Mouse (Mus musculus) adipocyte (in vitro differentiated cells): Measurements from ENCODE around the gene Lpar6.

Source experiments
- DNase-seq: peaks from one replicate; pipeline ENCODE4 v3.0.0-alpha.2; 2016; ENCODE audit warnings: low spot score

The Lpar6 gene

DNA sequence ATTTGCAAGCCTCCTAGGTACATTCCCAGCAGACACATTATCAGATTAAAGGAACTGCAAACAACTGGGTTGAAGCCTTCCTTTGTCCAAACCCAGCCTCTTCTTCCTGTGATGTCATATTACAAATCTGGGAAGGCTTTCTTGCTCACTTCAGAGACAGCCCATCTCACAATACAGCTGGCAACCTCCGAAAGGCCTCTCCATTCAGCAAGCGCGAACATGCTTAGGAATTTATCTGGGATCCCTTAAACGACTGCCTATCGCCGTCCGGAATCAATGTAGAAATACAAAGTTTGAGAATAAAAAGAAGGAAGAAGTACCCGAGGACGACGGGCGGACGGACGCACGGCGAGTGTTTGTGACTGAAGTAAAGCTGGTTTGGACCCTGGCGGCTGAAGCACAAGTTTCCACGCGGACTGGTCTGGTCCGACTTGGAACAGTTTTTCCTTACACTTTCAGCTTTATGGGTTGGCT is at the start of gene Lpar6:
Lpar6 (plus strand) TSS at position 48 of the 474 bp plus-strand sequence.
- DNase-seq, result peak; percentile 90

DNA sequence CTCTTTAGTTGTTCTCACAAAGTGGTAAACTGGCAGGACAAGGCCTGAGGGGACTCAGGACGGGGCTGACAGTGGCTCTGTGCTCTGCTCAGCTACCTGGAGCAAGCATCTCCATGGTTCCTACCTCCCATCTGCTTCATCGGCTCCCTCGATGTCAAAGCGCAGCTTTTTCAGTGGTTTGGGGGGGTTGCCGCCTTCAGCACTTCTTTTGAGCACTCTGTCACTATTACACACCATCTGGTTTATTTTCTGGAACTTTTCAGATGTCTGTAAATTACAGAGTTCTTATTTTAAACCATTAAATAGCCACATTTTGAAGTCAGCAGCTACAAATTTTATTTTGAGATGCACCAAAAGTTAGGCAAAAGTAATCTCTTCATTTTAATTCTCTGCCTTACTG is 38.6 kb upstream of the Lpar6 start:
- no peak for DNase-seq

DNA sequence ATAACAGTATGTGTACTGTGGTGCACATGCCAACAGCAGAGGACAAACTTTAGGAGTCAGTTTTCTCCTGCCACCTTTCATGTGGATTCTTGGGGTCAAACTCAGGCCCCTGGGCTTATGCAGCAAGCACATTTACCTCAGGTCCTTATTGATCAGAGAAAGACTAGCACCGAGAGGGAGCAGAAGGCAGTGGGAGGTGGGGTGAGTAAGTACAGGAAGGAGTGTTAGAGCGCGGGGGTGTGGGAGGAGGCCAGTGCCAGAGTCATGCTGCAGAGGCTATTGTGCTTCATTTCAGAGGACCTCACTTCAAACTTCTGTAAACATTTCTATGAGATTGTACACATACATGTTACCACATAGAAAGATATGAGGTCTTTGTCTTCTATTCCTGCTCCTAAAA is 36.2 kb upstream of the Lpar6 start:
- DNase-seq, result no peak

DNA sequence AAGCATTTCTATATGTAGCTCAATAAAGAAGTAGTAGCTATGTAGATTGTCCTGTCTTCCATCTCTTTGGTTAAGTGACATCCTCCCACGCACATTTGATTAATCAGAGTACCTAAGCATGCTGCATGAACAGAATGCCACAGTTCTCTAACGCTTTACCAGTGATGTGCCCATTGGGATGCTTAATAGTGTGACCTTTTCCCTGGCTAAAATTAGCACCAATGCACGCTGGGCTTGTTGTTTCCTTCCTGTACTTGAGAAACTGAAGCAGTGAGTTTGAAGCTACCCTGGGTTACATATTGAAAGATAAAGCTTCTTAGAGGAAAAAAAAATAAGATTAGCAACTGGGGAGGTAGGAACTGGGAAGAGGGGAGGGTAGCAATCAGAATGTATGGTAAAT is 33.7 kb upstream of the Lpar6 start:
- no peak for DNase-seq

DNA sequence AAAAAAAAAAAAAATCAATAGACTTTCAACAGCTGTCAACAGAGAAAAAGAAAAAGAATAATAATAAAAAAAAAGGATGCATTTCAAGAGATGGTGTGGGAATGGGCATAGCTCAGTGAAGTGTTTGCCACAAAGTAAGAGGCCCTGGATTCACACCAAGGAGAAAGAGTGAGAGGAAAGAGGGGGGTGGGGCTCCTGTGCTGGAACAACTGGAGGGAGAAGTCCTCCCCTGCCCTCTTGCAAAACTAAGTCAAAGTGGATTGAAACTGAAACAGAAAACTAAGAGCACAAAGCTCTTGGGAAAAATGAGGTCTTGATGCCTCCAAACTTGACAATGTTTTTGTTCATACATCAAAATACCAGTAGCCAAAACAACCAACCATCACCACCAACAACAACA is 28.4 kb upstream of the Lpar6 start:
- DNase-seq, result peak; percentile 98

DNA sequence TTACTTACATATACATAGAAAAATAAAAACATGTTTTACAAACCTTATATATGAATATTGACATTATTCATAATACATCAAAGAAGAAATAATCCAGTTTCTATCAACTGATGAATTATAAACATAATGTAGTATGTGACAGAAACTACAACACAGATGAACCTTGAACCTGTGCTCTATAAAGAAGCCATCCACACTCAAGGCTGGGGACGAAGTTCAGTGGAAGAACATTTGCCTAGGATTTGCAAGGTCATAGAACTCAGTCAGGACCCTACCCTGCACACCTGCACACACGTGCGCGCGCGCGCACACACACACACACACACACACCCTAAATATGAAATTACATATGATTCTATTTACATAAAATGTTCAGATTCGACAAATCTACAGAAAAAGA is 27.5 kb upstream of the Lpar6 start:
- DNase-seq, result no peak

DNA sequence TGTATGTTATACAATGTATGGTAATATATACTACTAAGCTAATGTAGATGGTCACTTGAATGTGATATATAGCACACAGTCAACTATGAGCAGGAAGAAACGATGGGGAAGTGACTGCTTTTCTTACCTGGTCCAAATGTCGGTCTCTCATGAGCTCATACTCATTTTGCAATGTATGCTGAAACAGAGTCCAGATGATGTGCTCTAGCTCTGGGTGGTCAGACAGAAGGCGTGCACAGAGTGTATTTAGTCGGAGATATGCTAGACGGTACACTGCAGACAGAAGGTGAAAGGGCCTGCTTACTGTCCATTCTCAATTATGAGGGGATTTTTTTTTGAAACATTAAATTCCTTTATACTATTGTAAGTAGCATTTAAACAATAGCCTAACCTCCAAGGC is 26.2 kb upstream of the Lpar6 start:
- DNase-seq, result no peak

DNA sequence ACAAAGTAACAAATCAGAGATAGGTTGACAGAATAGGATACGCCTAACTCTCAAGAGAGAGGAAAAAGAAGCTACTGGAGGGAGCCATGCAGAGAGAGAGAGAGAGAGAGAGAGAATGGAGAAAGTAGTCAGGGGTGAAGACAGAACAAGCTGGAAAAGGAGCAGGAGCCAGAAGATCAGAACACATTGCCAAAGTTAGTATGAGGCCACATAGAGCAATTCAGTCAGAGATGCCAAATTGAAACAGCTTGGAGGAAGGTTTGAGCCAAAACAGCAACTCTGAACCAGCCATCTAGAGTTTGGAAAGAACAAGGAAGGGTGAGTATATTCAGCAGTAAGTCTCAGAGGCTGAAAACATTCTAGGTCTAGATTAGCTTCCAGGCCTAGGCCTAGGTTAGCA is 20.6 kb upstream of the Lpar6 start:
- peak; percentile 87 for DNase-seq

DNA sequence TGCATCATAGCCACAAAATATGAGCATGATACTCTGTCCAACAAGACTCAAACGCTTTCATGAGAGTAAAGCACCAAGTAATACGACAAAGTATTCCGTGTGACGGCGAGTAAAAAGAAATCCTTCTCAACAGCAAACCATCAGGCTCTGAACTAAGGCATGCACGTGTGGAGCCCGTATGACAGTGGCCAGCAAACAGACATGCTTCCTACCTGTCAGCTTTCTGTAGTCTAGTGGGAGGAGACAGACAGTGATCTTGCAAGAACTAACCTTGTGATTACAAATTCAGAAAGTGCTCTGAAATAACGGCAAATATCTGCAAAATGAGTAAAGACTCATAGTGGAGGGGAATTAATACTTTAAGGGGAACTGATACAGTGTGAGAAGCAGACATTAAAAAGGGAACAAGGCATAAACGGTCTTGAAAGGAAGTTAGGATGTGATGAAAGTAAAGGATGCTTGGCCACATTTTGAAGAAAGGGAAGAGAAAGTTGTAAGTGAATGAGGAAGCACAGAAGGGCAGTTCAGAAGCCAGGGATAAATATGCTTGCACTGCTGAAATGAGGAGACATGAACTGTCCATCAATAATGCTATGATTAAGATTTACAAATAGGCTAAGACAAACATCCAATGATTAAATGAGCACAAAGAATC is 15.3 kb upstream of the Lpar6 start:
- DNase-seq, result no peak

DNA sequence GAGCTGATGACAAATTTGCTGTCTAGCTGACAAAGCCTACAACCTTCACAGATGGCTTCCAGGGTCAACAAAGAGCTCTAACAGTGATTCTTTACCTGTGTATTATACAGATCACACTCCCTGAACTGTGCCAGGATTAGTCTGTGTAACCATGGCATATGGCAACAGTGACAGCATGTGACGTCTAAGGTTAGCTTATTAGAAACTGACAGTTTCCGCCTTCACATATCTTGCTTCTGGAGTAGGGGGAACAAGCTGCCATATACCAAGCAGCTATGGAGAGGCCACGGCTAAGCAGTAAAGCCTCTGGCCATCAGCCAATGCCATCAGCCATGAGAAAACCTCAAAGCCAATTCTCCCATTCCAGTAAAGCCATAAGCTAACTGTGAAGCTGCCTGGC is 11.3 kb upstream of the Lpar6 start:
- no peak for DNase-seq

DNA sequence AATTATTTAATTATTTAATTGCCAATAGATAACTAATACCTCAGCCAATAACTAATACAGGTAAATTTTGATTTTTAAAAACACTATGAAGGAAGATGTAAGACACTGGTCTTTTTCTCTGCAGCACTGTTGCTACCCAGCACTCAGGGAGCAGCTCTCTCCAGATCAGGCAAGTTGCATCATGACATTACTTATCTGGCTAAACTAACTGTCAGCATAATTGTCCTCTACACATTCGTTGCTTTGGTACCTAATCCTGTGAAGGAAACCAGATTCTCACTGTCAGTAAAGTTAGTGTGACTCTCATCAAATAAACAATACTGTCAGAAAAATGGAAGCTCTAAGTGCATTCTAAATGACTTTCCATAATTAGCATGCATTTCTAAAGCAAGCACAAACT is 10.8 kb upstream of the Lpar6 start:
- DNase-seq, result peak; percentile 26

DNA sequence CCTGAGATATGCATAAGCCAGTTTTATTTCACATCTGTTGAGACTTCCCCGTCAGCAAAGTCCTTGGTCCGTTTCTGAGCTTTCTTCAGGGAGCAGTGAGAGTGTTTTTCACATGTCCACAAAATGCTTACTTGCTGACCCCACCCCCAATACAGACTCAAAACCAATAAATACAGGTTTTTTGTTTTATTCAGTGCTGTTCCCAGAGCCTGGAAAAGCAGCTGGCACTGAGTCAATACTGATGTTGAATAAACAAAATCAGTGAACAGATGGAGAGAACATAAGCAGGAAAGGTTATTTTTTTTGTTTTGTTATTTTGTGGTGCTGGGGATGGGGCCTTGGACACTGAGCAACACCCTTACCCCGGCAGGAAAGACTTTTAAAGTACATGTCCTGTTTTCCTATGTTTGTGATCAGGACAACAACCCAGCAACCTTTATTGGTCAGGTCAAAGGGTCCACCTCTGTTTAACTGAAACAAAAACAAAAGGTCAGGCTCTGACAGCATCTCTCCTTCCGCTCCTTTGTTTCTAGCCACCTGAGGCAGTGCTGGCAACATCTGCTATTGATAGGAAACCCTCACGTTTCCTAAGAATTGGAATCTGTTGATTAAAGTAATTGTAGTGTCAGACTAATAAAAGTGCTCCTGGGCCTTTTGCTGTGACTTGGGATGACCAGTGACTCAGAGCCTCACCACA is 6.3 kb upstream of the Lpar6 start:
- DNase-seq, result peak; percentile 73

DNA sequence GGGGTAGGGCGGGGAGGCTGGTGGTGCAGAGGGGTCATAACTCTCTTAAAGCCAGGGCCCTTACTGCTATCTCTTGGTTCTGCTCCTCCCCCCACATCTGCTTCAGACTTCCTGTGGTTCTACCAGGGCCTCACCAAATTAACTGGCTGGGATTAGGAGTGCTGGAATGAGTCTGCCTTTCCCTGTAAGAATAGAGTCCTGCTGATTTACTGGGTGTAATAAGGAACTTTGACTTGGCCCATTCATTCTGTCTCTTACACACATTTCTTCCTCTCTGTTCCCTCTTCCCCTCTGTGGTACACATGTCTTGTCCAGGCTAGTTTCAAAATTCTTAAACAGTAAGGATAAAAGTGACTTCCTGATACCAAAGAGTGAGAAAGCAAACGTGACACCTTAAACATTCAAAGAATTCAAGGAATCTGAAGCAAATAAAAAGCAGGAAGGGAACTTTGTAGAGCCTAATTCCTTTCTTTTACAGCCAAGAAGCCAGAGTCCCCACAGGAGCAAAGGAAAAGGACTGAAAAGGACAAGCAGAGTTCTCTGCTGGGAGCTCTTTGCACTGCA is 3.1 kb upstream of the Lpar6 start:
- no peak for DNase-seq

DNA sequence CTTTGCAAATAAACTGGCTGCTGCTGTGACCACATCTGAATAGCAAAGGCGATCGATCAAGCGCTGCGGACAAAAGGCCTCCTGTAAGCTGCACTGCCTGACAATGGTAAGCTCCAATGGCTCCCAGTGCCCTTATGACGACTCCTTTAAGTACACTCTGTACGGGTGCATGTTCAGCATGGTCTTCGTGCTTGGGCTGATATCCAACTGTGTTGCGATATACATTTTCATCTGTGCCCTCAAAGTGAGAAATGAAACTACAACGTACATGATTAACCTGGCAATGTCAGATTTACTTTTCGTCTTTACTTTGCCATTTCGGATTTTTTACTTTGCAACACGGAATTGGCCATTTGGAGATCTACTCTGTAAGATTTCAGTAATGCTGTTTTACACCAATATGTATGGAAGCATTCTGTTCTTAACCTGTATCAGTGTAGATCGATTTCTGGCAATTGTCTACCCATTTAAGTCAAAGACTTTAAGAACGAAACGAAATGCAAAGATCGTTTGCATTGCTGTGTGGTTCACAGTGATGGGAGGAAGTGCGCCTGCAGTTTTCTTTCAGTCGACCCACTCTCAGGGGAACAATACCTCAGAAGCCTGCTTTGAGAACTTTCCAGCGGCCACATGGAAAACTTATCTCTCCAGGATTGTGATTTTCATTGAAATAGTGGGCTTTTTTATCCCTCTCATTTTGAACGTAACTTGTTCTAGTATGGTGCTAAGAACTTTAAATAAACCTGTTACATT is 979 bp downstream of the Lpar6 start:
- peak; percentile 82 for DNase-seq

DNA sequence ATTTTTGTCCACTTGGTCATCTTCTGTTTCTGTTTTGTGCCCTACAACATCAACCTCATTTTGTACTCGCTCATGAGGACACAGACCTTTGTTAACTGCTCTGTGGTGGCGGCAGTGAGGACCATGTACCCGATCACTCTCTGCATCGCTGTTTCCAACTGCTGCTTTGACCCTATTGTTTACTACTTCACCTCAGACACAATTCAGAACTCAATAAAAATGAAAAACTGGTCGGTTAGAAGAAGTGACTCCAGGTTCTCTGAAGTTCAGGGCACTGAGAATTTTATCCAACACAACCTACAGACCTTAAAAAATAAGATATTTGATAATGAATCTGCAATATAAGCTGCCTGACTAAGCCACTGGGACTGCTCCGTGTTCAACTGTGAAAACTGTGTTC is 1.6 kb downstream of the Lpar6 start:
- DNase-seq, result peak; percentile 68

DNA sequence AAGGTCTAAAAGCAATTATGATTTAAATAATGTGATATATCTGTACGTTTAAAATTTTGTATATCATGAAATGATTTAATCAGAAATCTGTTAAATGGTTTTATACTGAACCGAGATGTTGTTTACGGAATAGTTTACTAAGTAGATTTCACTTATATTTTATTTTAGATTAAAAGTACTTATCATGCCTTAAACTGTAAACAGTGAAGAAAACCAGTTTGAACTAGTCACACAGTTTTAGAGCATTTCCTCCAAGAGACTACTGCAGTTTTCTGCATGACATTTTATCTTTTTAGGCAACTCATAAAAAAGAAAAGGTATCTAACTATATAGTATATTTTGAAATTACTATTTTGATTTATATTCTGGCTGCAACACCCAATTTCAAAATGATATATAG is 2.2 kb downstream of the Lpar6 start:
- DNase-seq, result no peak

DNA sequence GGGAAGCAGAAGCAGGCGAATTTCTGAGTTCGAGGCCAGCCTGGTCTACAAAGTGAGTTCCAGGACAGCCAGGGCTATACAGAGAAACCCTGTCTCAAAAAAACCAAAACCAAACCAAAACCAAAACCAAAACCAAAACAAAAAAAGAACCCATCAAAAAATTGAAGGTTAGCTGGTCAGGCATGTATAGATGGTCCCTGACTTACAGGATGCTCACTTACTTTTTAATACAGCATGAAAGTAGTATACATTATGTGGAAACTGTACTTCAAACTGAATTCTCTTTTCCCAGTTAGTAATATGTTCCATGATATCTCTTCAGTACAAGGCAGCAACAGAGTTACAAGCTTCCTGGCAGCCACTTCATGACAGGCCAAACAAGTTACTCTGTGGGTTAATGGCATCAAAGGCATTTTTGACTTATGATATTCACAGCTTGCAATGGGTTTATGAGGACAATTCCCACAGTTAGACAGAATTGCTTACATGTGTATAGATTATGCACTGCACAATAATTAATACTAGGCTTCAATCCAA is 6.4 kb downstream of the Lpar6 start:
- DNase-seq, result no peak

DNA sequence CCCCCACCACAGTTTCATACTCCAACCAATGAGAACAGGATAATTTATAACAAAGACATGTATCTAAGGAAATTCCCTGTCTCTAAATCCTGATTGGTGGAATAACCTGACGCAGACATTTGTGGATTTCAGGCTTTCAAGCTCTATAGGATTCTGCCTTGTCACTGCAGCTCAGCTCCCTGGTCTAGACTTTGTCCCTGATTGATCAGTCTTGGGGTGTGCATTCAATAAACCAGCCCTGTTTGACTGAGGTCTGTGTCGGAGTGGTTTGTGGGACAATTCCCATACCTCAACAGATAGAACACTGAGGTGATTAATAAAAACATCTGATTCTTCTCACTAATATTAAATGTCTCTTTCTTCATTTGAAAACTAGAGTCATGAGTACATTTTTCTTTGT is 12.4 kb downstream of the Lpar6 start:
- DNase-seq, result no peak

DNA sequence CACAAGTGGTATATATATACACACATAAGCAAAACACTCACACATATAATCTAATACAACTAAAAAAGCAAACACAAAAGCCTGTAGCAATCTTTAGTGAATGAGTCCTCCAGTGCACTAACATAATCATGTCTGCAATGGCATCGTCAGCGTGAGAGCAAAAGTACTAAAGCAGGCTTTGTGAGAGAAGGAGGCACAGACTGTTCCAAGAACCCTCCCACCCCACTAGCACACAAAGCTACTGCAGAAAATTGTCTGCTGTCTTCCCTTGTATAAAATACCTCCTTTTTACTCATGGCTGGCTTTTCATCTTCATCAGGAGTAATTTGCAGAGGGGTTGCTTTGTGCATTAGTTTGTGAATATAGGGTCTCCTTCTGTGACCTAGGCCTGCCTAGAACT is 14.6 kb downstream of the Lpar6 start:
- DNase-seq, result no peak

DNA sequence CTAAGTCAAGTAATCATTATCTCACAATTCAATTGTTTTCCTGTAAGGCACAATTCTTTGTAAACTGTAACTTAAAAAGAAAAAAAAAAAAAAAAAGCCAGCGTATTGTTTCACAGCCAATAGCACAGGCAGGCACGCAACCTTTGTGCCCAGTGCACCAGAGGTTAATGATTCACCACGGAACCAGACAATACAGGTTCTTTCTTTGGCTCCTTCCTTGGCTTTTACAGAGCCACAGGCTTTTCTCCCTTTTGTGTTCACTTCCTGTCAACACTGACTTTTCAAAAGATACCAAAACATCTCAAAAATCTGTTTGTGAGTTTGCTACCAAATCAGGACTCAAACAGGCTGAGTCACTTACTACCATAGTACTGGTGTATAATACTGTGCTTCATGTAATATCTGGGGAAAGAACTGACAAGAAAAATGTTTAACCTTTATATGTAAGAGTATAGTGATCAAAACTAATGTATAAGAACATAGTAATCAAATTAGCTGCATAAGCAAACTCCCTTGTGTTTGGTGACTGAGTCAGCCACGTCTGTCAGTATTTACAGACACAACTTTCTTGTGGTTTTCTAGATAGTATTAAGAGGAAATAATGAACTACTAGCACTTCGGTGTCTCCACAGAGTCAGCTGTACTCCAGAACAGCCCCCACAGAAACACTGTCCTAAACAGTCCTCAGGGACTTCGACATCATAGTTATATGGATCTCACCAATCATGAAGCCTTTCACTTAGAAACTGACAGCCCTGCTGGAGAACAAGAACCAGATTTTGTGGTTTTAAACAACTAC is 16.0 kb downstream of the Lpar6 start:
- DNase-seq, result peak; percentile 81

DNA sequence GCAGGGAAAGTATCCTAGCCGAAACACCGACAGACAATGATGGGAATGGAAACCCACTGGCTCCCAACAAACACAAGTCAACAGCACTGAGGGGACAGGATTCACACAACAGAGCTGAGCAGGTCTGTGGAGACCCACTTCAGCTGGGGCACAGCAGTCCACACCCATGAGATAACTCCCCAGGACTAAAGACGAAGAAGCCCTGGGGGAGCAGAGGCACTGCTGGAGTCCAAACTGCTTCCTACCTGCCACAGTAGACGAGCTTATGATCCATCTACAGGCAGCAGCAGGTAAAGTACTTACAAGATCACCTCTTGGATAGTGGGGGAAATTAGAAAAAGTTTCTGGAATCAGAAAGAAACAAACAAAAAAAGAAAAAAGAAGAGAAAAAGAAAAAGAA is 16.7 kb downstream of the Lpar6 start:
- DNase-seq, result no peak
